Mouse (Mus musculus) left cerebral cortex, postnatal 25 days (tissue): ENCODE measurements at regions not wholly inside any gene's neighbourhood (a gene's known extent, or its start where the extent isn't known, plus 50 kb on each side); places are given as distances from the start of the nearest gene placed in this dataset.

Experiments used
- DNase-seq, 2 experiments: peaks; one replicate each; pipeline ENCODE4 v3.0.0; 2022; ENCODE audit warnings: low spot score in 2 of 2, mixed read lengths in 1 of 2
- intact Hi-C: fragments of 180-260 bp; cut with DNase I; formaldehyde crosslinking; loops from one replicate; pipeline ENCODE4 v1.15.1; 2025

GRCm38 (mm10) chr3:20590143-20590542 is 223.2 kb upstream of the Agtr1b start:
- DNase-seq, result peak; percentile 42 to 62
- intact Hi-C loops, result no loop called here

- no peak for DNase-seq
- intact Hi-C loops, result no loop called here
Observed at GRCm38 (mm10) chr3:20551563-20551962, 184.6 kb upstream of the Agtr1b start.

GRCm38 (mm10) chr3:20543991-20544390 is 177.0 kb upstream of the Agtr1b start:
- no peak for DNase-seq
- intact Hi-C loops, result no loop called here

GRCm38 (mm10) chr3:20538492-20539004 is 171.6 kb upstream of the Agtr1b start:
- DNase-seq, result no peak
- intact Hi-C loops, result no loop called here

- intact Hi-C loops, result no loop called here
- peak in 1 of 2 experiments; percentile 14 for DNase-seq
Observed at GRCm38 (mm10) chr3:20520738-20521137, 153.8 kb upstream of the Agtr1b start.

- DNase-seq, result peak; percentile 77 to 79
- intact Hi-C loops, result loop anchor here (2.0 kb wide), 1 partner anchor 604 kb away; no protein-coding TSS in a partner anchor
Observed at GRCm38 (mm10) chr3:20509192-20509591, 142.2 kb upstream of the Agtr1b start.

- intact Hi-C loops, result no loop called here
- DNase-seq, result no peak
Observed at GRCm38 (mm10) chr3:20505546-20505945, 138.6 kb upstream of the Agtr1b start.
